Mouse (Mus musculus) left cerebral cortex, adult 2 months (tissue): ENCODE data around the gene Slc35e4. TPM values are rescaled to one million over a fixed set of nuclear protein-coding genes. Genes with fewer than 3 reads are reported as not detected.
"Not testable (repeated sequence)": the region's sequence is repeated elsewhere in the genome, so short reads cannot be mapped to it uniquely, and the experiment has no call there.

Source experiments
- DNase-seq, 2 experiments: peaks; one replicate each; pipeline ENCODE4 v3.0.0; 2021 to 2022; ENCODE audit warnings: low spot score in 2 of 2, mixed read lengths in 1 of 2; ENCODE audit errors: extremely low spot score in 1 of 2
- H3K27ac ChIP-seq: fragments of 200-600 bp; 2 replicates; pipeline ENCODE4 v1.8.1; 2022
- H3K4me3 ChIP-seq: fragments of 200-600 bp; 2 replicates; pipeline ENCODE4 v1.8.1; 2022
- CTCF ChIP-seq: fragments of 200-600 bp; IDR thresholded peaks from 2 replicates; pipeline ENCODE4 v1.8.1; 2022; ENCODE audit warnings: antibody characterized with exemption, mild to moderate bottlenecking, moderate library complexity
- intact Hi-C: fragments of 180-260 bp; cut with DNase I; formaldehyde crosslinking; loops from one replicate; pipeline ENCODE4 v1.15.1; 2025
- total RNA-seq, 2 experiments: library from RNA; stranded (reverse); gene quantifications; 2 replicates each; pipeline ENCODE4 v1.2.3; 2021

The Slc35e4 gene
- total RNA-seq, 2 experiments from 2014 or later, result 19.1 to 20.9 TPM

DNA sequence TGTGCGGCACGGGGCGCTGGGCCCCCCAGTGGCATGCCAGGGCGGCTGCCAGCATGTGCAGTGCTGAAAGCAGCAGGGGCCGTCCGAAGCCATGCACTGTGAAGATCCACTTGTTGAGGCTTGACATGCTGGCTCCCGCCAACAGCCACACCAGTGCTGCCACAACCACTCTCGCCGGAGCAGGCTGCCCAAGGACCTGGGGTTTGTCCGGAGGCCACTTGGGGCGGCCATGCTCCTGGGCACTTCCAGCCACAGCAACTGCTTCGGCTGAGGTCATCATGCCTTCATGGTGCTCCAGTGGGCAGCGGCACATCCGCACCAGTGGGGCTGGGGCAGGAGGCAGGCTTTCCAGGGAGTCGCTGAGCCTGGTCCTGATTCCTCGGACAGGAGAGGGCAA is 1.6 kb downstream of the Slc35e4 start:
- H3K4me3 ChIP-seq, result peak overlapping the region; percentile 77
- intact Hi-C loops, result loop anchor here (1.0 to 5.0 kb wide), 2 partner anchors 18 to 201 kb away; partner anchors contain the start of genes 4921536K21Rik and Dusp18
- DNase-seq, result peak in 1 of 2 experiments; percentile 37
- peak overlapping the region; percentile 92 for H3K27ac ChIP-seq
- no peak; the same call in 1 of the 2 replicates for TF ChIP-seq CTCF

- TF ChIP-seq CTCF, result no peak
- DNase-seq, result peak in 1 of 2 experiments; percentile 33
- Histone ChIP-seq H3K4me3 (peak overlapping the region; percentile 77), H3K27ac (peak overlapping the region; percentile 92)
- intact Hi-C loops, result loop anchor here (5.0 kb wide), 1 partner anchor 200 kb away; no protein-coding TSS in a partner anchor
Observed at GRCm38 (mm10) chr11:3912100-3912874, 2.2 kb downstream of the Slc35e4 start.

GRCm38 (mm10) chr11:3911440-3911839 is 3.0 kb downstream of the Slc35e4 start:
- H3K27ac ChIP-seq, result peak overlapping the region; percentile 69; the same call in 1 of the 2 replicates
- intact Hi-C loops, result loop anchor here (5.0 kb wide), 1 partner anchor 199 kb away; no protein-coding TSS in a partner anchor
- peak overlapping the region; percentile 77 for H3K4me3 ChIP-seq
- DNase-seq, result not testable (repeated sequence)

DNA sequence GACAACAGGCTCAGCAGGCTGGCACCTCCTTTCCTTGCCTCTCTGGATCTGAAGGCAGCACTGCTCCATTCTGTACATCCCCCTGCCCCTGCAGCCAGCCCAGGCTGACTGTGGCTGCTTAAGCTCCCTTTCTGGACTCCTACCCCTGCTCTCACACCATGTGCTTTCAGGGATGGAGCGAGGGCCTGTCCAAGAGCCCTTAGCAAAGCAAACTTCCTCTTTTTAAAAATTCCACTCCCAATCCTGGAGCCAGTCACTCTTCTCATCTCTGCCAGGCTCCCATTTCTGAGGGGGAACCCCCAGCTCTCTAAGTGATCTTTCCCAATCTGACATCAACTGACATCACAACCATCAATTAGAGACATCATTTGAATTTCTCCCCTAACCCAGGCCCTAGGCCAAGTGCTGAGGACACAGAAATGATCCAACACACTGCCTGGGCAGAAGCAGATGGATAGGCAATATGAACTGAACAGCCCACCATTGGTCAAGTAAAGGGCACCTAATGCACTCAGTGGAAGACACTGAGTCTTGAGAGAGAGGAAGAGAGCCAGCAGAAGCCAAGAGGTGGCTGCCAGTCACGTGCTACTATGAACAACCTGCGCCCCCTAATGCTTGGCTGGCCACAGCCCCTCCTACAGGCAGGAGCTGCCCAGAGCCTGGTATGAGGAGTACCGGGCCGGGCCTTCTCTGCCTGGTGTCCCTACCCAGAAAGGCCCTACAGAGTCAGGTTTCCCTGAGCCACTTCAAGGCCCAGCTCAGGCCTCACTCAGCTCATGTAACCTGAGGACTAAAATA is 3.8 kb downstream of the Slc35e4 start:
- TF ChIP-seq CTCF, result peak; percentile 25
- intact Hi-C loops, result loop anchor here (5.0 kb wide), 1 partner anchor 198 kb away; no protein-coding TSS in a partner anchor
- Histone ChIP-seq H3K27ac (peak overlapping the region; percentile 69), H3K4me3 (peak overlapping the region; percentile 77)
- no peak for DNase-seq

DNA sequence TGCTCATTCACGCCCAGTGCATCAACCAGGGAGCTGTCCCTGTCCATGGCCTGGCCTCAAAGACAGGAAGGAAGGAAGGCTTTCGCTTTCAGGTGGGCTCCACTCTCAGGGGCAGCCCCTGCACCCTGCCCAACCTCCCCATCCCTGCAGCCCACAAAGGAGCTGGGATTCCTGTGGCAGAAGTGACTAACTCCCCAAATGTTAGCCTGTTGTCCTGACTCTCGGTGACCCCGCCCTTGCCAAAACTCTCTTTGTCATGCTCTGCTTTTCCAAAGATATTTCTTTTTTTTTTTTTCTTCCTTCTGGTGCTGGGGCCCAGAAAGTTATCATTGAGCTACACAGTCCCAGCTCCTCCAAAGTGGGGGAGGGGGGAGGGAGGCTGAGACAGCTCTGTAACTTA is 5.2 kb downstream of the Slc35e4 start:
- no peak for TF ChIP-seq CTCF
- Histone ChIP-seq H3K4me3 (no peak overlapping the region), H3K27ac (peak overlapping the region; percentile 64; the same call in 1 of the 2 replicates)
- DNase-seq, result no peak
- intact Hi-C loops, result no loop called here

DNA sequence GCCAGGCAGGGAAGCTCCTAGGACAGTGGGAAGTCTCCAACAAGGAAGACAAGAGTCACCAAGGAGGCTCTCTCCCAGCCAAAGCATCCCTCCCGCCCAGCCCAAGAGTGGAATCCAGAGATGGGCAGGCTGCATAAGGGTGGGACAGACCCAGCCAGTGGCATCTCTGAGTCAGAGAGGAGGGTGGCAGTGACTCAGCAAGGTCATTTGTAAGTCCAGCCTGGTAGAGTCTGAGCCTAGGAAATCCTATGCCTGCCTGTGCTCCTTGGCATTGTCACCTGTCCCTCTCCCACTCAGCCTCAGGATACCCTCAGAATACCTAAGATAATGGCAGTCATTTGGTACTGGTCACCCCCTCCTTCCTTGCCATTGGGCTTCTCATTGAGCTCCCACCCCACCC is 9.0 kb downstream of the Slc35e4 start:
- no peak for DNase-seq
- intact Hi-C loops, result no loop called here
- Histone ChIP-seq H3K4me3 (no peak overlapping the region), H3K27ac (no peak overlapping the region)
- no peak for TF ChIP-seq CTCF

GRCm38 (mm10) chr11:3904673-3905072 is 9.8 kb downstream of the Slc35e4 start:
- Histone ChIP-seq H3K27ac (no peak overlapping the region), H3K4me3 (no peak overlapping the region)
- no peak for DNase-seq
- no peak for TF ChIP-seq CTCF
- intact Hi-C loops, result no loop called here

DNA sequence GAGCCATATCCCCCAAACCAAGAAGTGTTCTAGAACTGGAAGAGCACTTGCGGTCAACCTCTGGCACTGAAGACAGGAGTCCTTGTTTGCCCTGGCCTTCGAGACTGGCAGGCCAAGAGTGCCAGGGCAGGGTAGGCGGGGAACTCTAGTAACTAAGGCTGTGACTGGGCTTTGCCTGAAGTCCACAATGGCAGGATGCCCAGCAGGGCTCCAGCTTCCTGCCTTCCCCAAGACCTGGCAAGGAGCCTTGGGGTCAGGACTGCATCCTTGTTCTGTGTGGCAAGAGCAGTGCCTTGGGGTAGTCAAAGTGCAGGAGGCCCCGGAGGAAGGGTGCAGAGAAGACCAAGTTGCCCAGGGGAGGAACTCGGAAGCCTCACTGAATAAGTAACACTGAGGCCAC is 11.4 kb downstream of the Slc35e4 start:
- peak; percentile 33 to 66 for DNase-seq
- intact Hi-C loops, result no loop called here
- Histone ChIP-seq H3K27ac (peak overlapping the region; percentile 3; the same call in 1 of the 2 replicates), H3K4me3 (no peak overlapping the region)
- TF ChIP-seq CTCF, result no peak

- Histone ChIP-seq H3K27ac (peak overlapping the region; percentile 34; the same call in 1 of the 2 replicates), H3K4me3 (no peak overlapping the region)
- TF ChIP-seq CTCF, result no peak
- intact Hi-C loops, result no loop called here
- DNase-seq, result no peak
Observed at GRCm38 (mm10) chr11:3902516-3902915, 11.9 kb downstream of the Slc35e4 start.

- no peak for DNase-seq
- Histone ChIP-seq H3K4me3 (no peak overlapping the region; the same call in 1 of the 2 replicates), H3K27ac (no peak overlapping the region)
- no peak for TF ChIP-seq CTCF
- intact Hi-C loops, result no loop called here
Observed at GRCm38 (mm10) chr11:3900296-3900695, 14.2 kb downstream of the Slc35e4 start.

- intact Hi-C loops, result loop anchor here (1.0 kb wide), 1 partner anchor 17 kb away; no protein-coding TSS in a partner anchor
- no peak for TF ChIP-seq CTCF
- H3K4me3 ChIP-seq, result peak overlapping the region; percentile 7; the same call in 1 of the 2 replicates
- H3K27ac ChIP-seq, result no peak overlapping the region
- no peak for DNase-seq
Observed at GRCm38 (mm10) chr11:3895933-3896332, 18.5 kb downstream of the Slc35e4 start.

GRCm38 (mm10) chr11:3895458-3895857 is 19.0 kb downstream of the Slc35e4 start:
- H3K27ac ChIP-seq, result peak overlapping the region; percentile 91
- no peak for TF ChIP-seq CTCF
- intact Hi-C loops, result loop anchor here (1.0 kb wide), 1 partner anchor 18 kb away; no protein-coding TSS in a partner anchor
- no peak for DNase-seq
- peak overlapping the region; percentile 67 for H3K4me3 ChIP-seq
